Mouse (Mus musculus) kidney, adult 2 months (tissue): ENCODE results near the gene Tnks2.

Source experiments
- CTCF ChIP-seq: fragments of 200-500 bp; conservative IDR thresholded peaks from 2 replicates; pipeline ENCODE4 v1.5.1; 2011; ENCODE audit warnings: low read depth, mild to moderate bottlenecking, control low read depth, low read length, moderate library complexity, mixed read lengths; ENCODE audit not compliant: insufficient read depth, insufficient read length
- POLR2A ChIP-seq: fragments of 200-500 bp; IDR thresholded peaks from one replicate; pipeline ENCODE4 v1.6.1; 2011; ENCODE audit warnings: low read depth, low read length, control low read depth

DNA sequence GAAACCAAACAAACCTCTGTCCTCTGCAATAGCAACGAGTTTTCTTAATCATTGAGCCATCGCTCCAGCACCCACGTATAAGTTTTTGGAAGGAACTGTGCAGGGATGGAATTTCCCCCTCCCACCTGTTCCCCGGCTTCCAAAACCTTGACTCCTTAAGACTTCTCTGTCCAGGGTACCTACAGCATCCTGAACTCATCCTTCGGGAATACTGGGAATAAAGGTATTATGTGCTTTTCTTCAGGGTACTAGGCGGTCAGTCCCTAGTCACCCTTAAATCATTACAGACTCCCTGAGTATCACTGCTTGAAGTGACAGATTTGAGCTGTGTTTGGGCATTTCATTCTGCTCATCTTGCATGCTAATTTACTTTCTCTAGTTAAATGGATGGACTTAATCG is 69.3 kb downstream of the Tnks2 start:
- TF ChIP-seq CTCF: no peak
- TF ChIP-seq POLR2A: no peak
